Mouse (Mus musculus): ENCODE results near the gene Phyhipl. TPM values are rescaled to one million over a fixed set of nuclear protein-coding genes. Genes with fewer than 3 reads are reported as not detected.

The Phyhipl gene
- total RNA-seq (2014; fragmentation: Nextera tagmentation) (not detected in 2 replicates), total RNA-seq (2017) (not detected in 2 replicates)

- no peak for ATAC-seq (replicated peaks; ENCODE audit: poor library complexity, severe bottlenecking)
These were observed at the start of gene Phyhipl for GRCm38 (mm10) chr10:70655828-70656227. TSS of gene Phyhipl (minus strand) at chr10:70655965.

DNA sequence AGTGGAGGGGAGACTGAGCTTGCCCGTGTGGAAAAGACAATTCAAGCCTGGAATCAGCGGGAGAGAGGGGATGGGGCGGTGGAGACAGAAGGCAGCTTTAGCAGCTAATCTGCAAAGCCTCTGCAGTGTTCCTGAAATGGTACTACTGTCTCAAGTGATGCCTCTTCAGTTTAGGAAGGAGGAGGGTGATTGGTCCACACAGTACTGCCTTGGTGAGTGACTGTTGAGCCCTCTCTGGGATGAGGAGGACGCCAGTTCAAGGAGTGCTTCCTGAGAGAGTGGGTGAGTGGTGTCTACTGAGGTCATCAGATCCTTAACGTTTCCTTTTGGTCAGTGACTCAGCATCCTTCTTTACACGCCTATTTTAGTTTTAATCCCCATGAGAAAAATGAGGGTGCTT is 47.4 kb upstream of the Phyhipl start:
- no peak for ATAC-seq (replicated peaks; ENCODE audit: poor library complexity, severe bottlenecking)

- ATAC-seq (replicated peaks; ENCODE audit: poor library complexity, severe bottlenecking), result no peak
These were observed 43.8 kb upstream of the Phyhipl start for GRCm38 (mm10) chr10:70699581-70699980.

DNA sequence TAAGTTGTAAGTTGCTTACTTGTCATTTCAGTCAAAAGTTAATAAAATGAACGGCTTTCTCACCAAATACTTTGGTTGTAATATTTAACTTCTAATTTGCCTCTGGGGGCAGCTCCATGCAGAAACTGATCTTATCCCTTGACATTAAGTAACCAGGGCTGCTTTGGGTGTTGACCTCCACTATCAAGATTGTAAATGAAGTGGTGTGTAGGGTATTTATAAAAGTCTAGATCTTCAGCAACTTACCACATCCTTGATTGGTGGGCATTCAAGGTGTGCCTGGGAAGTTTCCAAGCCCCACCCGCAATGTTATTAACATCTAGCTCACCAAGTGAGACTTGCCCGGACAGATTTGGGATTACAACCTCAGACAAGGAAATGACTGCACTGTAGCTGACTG is 42.2 kb upstream of the Phyhipl start:
- no peak for ATAC-seq (replicated peaks; ENCODE audit: poor library complexity, severe bottlenecking)

DNA sequence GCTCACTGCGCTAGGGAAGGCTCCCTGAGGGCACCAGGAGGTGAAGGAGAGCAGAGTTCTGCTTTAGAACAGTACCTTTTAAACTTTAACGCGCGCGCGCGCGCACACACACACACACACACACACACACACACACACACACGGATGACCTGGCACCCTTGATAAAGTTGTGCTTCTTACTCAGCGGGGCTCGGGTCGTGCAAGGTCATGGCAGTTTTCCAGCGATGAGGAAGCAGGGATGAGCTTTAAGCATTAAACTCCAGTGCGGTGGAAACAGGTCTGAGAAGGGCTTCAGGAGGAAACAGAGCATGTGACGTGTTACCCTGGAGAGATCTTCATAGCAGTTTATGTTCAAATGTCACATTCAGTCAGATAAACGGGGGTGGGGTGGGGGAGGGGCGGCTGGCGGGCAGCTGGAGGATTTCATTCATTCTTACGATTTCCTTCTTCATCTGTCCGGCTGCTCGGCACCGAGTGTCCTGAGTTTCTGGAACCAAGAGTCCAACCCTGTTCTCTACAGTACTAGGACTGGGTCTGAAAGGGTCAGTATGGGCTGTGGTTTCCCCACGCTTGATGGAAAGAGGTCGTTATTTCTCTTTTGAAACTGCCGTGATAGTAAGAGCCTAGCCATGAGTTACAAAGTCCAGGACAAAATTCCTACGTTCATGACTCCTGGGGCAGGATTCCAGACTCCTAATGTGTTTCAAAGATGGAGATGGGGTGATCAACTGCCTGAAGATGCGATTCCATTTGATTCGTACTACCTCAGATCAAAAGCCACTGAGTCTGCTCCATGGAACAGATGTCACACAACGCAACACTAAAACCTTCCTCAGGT is 41.2 kb upstream of the Phyhipl start:
- ATAC-seq (replicated peaks; ENCODE audit: poor library complexity, severe bottlenecking), result no peak

- no peak for ATAC-seq (replicated peaks; ENCODE audit: poor library complexity, severe bottlenecking)
These were observed 33.6 kb upstream of the Phyhipl start for GRCm38 (mm10) chr10:70689346-70689745.

DNA sequence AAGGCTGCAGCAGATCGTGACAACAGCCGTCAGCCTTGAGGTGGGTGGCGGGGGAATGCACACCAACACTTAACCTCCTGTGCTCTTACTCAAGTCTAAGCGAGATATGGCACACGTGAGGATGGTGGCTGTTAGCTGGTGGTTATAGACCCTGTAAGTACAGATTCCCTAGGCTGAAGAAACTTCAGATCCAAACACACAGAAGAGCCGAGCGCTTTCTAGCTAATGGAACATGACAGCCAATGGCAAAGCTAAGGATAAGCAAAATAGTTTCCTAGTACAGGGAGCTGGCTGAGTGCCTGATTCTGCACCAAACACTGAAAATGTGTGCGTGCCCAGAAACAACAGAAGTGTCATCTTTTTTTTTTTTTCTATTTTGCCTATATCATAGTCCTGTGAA is 33.1 kb upstream of the Phyhipl start:
- no peak for ATAC-seq (replicated peaks; ENCODE audit: poor library complexity, severe bottlenecking)

DNA sequence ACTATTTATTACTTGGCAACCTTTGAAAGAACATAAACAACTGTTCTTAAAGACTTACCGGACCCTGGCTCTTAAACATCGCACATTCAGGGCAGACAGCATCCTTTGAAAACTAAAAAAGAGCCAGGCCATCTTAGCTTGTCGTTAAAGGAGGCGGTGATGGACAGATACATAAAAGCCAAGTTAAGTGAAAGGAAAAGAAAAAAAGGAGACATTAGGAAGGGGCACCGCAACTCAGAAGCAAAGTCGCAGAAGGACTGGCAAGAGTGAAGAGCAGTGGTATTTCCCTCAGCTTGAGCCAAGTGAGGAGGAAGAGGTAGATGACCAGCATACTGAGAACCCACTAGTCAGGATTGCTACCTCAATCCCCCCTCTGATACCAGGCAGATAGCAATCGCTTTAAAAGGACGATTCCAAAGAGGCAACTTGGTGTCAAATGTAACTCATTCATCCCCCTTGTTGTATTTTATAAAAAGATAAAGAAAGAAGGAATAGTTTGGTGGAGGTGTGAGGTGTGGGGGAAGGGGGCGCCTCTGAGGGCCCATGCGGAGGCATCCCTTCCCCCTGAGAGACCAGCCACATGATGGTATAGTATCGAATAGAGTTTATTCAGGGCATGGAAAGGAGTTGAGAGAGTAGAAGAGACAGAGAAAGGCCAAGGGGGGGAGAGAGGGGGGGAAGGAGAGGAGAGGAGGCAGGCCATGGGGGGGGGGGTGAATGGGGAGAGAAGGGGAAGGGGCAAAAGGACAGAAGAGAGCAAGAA is 31.4 kb upstream of the Phyhipl start:
- no peak for ATAC-seq (replicated peaks; ENCODE audit: poor library complexity, severe bottlenecking)

- ATAC-seq (replicated peaks; ENCODE audit: poor library complexity, severe bottlenecking), result no peak
These were observed 30.7 kb upstream of the Phyhipl start for GRCm38 (mm10) chr10:70686505-70686904.

DNA sequence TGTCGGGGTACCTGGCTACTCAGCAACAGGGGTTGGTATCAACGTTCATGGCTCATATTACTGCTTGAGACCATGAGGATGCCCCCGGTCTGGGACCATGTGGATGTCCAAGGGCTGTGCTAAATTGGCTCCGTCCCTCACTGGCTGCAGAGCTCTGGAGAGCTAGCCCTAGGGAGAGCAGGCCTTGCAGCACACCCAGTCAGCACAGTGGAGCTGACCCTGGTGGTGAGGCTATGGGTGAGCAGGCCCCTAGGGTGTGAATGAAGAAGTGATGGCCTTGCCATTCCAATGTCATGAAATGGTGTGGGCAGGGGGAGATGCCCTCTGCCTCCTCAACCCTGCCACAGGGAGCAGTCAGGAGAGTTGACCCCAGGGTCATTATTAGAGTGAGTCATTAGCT is 27.7 kb upstream of the Phyhipl start:
- ATAC-seq (replicated peaks; ENCODE audit: poor library complexity, severe bottlenecking), result no peak

- ATAC-seq (replicated peaks; ENCODE audit: poor library complexity, severe bottlenecking), result no peak
These were observed 22.2 kb upstream of the Phyhipl start for GRCm38 (mm10) chr10:70677946-70678345.

DNA sequence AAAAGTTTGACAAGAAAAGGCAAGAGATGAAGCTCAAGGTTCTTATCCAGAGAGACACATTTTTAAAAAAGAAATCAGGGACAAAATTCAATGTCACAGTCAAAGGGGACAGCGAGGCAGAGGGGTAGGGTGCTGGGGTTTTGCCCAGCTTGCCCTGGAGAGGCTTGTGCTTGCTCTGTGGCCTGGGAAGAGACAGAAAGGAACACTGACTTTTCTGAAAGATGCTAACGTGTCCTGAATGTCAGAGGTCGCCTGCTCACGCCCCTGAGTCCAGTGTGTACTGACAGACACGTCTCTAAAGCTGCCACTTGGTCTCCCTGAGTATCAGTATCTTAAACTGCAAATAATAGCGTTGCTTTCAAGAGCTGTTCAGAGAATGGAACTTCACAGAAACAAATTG is 507 bp upstream of the Phyhipl start:
- no peak for ATAC-seq (replicated peaks; ENCODE audit: poor library complexity, severe bottlenecking)

DNA sequence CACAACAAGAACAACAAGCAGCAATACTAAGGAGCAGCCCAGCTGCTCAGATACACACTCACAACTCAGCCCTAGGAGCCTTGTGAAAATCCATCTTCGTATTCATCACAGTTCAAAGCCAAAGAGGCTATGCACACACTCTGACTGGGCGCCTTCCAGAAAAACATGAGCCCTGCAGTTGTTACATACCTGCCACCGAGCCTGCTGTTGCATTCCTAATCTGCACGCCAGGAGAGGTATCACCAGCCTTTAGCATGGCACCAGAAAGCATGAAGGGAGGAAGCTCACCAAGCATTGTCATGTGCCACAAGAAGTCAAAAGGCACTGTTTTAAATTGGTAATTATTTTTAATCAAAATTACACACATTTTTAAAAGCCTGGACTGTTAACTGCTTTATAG is 1.1 kb downstream of the Phyhipl start:
- ATAC-seq (replicated peaks; ENCODE audit: poor library complexity, severe bottlenecking), result no peak

- ATAC-seq (replicated peaks; ENCODE audit: poor library complexity, severe bottlenecking), result no peak
These were observed 1.6 kb downstream of the Phyhipl start for GRCm38 (mm10) chr10:70654139-70654538.

DNA sequence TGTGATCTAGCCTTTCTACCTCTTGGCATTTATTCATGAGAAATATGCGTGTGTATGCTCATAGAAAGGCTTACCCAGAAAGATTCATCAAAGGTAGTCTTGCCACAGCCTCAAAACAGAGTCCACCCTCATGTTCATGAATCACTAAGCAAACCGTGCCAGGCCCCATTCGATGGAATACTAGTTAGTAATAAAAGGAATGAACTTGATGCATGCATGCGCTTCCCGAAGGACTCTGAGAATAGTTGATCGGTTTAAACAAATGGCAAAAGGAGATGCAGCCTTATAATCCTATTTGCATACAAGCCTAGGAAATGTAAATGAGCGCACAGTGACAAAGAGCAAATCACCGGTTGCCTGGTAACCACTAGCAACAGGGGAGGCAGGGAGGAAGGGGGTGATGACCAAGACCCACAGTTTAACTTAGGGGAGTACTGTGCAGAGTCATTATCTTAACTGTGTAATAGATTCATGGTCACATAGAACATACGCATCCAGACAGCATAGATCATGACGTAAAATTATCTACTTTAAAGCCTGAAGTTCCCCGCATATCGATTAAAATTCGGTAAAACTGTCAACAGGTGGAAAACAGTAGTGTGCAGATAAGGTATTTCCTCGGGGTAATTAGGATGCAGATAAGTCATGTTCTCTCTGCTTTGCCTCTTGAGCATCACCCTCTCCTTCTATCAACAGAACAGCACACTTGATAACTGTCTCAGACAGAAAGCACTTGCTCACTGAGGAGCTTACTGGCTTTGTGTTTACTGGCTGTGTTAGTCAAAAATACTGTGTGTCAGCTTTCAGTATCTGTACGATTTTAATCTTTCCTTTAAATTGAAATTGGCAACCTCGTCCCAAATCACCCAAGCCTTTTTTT is 3.8 kb downstream of the Phyhipl start:
- ATAC-seq (replicated peaks; ENCODE audit: poor library complexity, severe bottlenecking), result no peak

DNA sequence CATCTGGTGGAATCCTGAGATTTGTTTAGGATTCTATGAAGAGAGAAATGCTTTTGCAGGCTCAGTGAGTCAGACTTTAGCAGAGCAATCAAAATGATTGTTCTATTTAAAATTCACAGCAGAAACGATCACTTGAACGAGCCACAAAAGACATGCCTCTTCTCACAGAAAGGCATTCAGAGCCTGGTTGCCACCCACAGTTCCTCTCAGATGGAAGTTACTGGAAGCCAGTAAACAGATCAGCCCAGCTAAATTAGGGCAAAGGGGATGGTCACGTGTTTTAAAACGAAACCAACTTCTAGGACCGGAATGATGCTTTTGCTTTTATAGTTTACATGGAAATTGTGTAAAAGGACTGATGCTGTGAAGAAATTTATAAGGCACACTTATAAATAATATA is 6.9 kb downstream of the Phyhipl start:
- ATAC-seq (replicated peaks; ENCODE audit: poor library complexity, severe bottlenecking), result no peak

GRCm38 (mm10) chr10:70643131-70643530 is 12.6 kb downstream of the Phyhipl start:
- ATAC-seq (replicated peaks; ENCODE audit: poor library complexity, severe bottlenecking), result no peak

- ATAC-seq (replicated peaks; ENCODE audit: poor library complexity, severe bottlenecking), result no peak
These were observed 14.7 kb downstream of the Phyhipl start for GRCm38 (mm10) chr10:70640896-70641596.

GRCm38 (mm10) chr10:70640075-70640737 is 15.6 kb downstream of the Phyhipl start:
- ATAC-seq (replicated peaks; ENCODE audit: poor library complexity, severe bottlenecking), result no peak

Measured in granulocyte monocyte progenitor cell, adult 5-6 weeks (primary cell).